Mouse (Mus musculus): ENCODE data around the gene Trim80.
"Not testable (repeated sequence)": the region's sequence is repeated elsewhere in the genome, so short reads cannot be mapped to it uniquely, and the experiment has no call there.

Gene Trim80

GRCm38 (mm10) chr11:115430561-115430960 is 9.8 kb upstream of the Trim80 start:
- no peak for DNase-seq

GRCm38 (mm10) chr11:115432814-115433213 is 7.5 kb upstream of the Trim80 start:
- no peak for DNase-seq

GRCm38 (mm10) chr11:115433342-115433741 is 7.0 kb upstream of the Trim80 start:
- DNase-seq, result no peak

- DNase-seq, result no peak
Observed at GRCm38 (mm10) chr11:115435596-115436337, 4.6 kb upstream of the Trim80 start.

GRCm38 (mm10) chr11:115437571-115438122 is 2.7 kb upstream of the Trim80 start:
- DNase-seq, result no peak

- DNase-seq, result no peak
Observed at GRCm38 (mm10) chr11:115439326-115439725, 1.0 kb upstream of the Trim80 start.

DNA sequence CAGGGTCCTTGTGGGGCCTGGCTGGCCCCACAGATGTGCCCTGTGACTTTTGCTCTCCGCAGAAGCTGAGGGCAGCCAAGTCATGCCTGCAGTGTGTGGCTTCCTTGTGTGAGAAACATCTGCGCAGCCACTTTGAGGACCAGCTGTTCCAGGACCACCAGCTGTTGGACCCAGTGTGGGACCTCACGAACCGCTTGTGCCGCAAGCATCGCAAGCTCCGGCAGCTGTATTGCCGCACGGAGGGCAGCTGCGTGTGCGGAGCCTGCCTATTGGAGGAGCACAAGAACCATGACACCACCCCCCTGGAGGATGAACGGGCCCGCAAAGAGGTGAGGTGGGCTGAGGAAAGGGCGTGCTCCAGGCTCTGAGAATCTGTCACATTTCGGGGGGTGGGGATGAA is 1.1 kb downstream of the Trim80 start:
- DNase-seq, result no peak

GRCm38 (mm10) chr11:115446906-115447305 is 6.6 kb downstream of the Trim80 start:
- DNase-seq, result no peak

DNA sequence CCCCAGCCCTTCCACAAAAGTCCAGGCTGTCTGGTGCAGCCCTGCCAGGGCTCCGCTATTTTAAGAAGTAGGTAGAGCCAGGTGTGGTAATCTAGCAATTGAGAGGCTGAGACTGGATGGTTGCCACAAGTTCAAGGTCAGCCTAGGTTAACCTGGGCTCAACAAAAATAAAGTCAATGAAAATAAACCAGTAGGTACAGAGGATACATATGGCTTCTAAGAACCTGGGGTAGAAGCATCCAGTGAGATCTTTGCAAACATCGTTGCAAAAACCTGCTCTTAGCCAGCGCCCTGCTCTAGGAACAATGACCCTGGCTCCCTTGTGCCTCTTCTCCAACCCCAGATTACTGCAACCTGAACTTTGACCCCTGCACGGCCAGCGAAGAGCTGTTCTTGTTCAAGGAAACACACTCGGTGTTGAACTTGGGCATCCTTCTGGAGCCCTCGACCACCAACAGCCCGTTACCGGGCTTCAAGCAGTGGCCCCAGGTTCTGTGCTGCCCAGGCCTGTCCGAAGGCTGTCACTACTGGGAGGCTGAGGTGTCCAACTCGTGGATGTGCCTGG is 7.1 kb downstream of the Trim80 start:
- no peak for DNase-seq

DNA sequence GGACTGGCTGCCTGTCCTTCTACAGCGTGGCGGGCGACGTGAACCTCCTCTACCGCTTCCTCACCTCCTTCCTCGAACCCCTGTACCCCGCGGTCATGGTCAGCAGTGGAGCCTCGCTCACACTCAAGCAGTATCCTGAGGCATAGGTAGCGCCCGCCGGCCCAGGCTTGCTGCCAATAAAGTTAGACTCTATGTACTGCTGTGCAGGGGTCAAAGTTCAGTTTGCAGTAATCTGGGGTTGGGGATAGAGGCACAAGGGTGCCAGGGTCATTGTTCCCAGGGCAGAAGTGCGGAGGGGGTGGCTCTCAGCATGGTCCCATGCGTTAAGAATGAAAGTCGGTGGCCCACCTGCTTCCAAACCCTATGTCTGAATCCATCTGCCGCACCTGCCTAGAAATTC is 7.7 kb downstream of the Trim80 start:
- no peak for DNase-seq

- DNase-seq, result no peak
Observed at GRCm38 (mm10) chr11:115448998-115449397, 8.7 kb downstream of the Trim80 start.

GRCm38 (mm10) chr11:115450176-115450575 is 9.8 kb downstream of the Trim80 start:
- no peak for DNase-seq

- no peak for DNase-seq
Observed at GRCm38 (mm10) chr11:115451781-115452241, 11.5 kb downstream of the Trim80 start.

DNA sequence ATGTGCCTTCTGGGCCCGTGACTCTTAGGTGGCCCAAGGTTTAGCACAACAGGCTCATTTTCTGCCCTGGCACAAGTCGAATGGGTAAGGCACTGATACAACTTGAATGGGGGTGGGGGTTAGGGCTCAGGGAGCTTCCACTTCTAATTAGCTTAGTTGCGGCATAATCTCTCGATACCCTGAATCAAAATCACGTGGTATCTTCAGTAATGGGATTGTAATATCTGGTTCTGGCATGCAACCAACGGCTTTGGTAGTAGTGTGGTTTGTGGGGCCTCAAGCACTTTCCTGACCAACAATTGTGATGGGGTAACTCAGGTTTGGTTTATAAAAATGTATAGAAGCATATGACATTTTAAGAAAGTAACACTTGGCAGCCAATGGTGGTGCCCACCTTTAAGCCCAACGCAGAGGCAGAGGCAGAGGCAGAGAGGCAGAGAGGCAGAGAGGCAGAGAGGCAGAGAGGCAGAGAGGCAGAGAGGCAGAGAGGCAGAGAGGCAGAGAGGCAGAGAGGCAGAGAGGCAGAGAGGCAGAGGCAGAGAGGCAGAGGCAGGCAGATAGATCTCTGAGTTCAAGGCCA is 12.0 kb downstream of the Trim80 start:
- no peak for DNase-seq

- DNase-seq, result no peak
Observed at GRCm38 (mm10) chr11:115453306-115453705, 13.0 kb downstream of the Trim80 start.

- DNase-seq, result not testable (repeated sequence)
Observed at GRCm38 (mm10) chr11:115454822-115455221, 14.5 kb downstream of the Trim80 start.

- no peak for DNase-seq
Observed at GRCm38 (mm10) chr11:115455619-115456018, 15.3 kb downstream of the Trim80 start.

DNA sequence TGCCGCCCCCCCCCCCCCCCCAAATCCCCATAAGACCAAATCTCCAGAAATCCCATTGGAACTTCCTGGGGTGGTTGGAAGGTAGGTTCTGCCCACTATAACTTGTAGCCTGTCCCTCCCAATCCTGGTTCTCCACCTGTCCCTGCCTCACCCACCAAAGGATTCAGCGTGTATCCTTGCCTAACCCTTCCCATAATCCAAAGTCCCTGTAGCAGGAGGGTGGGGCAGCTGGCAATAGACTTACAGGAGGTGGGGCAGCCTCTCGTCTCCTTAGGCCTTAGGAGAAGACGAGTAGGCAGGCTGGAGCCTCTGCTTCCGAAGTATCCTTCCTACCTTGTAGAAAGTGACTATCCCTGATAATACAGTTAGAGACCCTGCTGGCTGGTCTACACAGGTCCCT is 15.8 kb downstream of the Trim80 start:
- no peak for DNase-seq

- no peak for DNase-seq
Observed at GRCm38 (mm10) chr11:115457405-115457804, 17.1 kb downstream of the Trim80 start.

- no peak for DNase-seq
Observed at GRCm38 (mm10) chr11:115460976-115461375, 20.6 kb downstream of the Trim80 start.

DNA sequence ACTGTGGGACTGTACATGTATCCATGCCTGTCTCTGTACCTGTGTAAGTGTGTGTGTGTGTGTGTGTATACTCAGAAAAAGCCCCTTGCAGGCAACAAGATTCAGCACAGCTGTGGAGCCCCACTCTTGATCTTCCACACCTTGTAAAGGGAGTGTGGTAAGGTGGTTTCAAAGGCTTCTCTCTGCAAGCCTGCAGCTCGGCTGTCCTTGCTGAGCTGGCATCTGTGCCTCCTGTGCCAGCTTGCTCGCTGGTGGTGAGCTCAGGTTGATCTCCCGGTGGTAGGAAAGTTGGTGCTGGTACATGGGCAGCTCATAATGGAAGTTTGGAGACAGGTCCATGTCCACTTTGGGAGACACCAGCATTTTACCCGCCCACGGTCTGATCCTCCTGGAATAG is 21.5 kb downstream of the Trim80 start:
- no peak for DNase-seq

DNA sequence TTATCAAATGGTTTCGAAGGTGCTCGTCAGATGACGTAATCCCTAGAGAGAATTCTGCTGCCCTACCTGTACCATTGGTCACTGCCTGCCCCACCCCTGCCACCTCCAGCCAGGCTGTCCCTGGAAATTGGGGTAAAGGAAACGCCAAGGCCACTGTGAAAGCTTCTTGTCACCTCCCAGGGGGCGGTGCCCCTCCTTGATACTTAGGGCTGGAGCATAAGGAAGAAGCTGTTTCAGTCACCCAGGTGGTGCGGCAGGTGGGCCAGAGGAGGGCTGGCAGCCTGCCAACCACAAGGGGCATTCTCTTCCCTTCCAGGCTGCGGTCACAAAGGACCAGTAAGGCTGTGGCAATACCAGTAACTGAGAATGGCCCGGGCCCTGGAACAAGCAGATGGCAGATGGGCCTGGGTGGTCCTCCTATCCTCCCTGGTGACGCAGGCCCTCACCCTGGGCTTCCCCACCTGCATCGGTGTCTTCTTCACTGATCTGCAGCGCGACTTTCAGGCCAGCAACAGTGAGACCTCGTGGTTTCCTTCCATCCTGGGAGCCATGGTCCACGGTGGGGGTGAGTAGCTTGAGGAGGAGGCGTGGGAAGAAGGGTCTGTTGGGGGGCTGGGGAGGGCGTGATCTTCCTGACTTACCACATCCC is 22.0 kb downstream of the Trim80 start, which contains the start of gene Slc16a5:
Gene Slc16a5, plus strand, starts transcription at position 232 of the 649 bp plus-strand sequence.
- DNase-seq, result no peak

- no peak for DNase-seq
Observed at GRCm38 (mm10) chr11:115463397-115463796, 23.1 kb downstream of the Trim80 start.
